Mouse (Mus musculus) embryonic facial prominence, embryonic 13.5 days (tissue): ENCODE measurements around the gene Dpysl4. TPM values are rescaled to one million over a fixed set of nuclear protein-coding genes. Genes with fewer than 3 reads are reported as not detected.
A peak's percentile ranks its signal among the peaks of the same experiment; 100 is the strongest.

ENCODE experiments used
- ATAC-seq: fragments of 200-750 bp; cut with Nextera tagmentation; 2 replicates; pipeline ENCODE4 v1.8.0; 2017; ENCODE audit warnings: low read depth; ENCODE audit not compliant: insufficient number of reproducible peaks, insufficient read depth, low FRiP score, low TSS enrichment
- H3K27ac ChIP-seq: fragments of 300-500 bp; sonication (generic); 2 replicates; pipeline ENCODE4 v1.5.1; 2015; ENCODE audit warnings: moderate library complexity, mild to moderate bottlenecking, inconsistent platforms
- H3K27me3 ChIP-seq: fragments of 300-500 bp; sonication (generic); 2 replicates; pipeline ENCODE4 v1.6.1; 2015; ENCODE audit warnings: mild to moderate bottlenecking, inconsistent platforms
- H3K36me3 ChIP-seq: fragments of 300-500 bp; sonication (generic); 2 replicates; pipeline ENCODE4 v1.6.1; 2015; ENCODE audit warnings: mild to moderate bottlenecking, inconsistent platforms
- H3K4me1 ChIP-seq: fragments of 300-500 bp; sonication (generic); 2 replicates; pipeline ENCODE4 v1.6.1; 2015; ENCODE audit warnings: inconsistent platforms
- H3K4me2 ChIP-seq: fragments of 300-500 bp; sonication (generic); 2 replicates; pipeline ENCODE4 v1.6.1; 2015; ENCODE audit warnings: moderate library complexity, mild to moderate bottlenecking, inconsistent platforms
- H3K4me3 ChIP-seq: fragments of 300-500 bp; sonication (generic); 2 replicates; pipeline ENCODE4 v1.5.1; 2015; ENCODE audit warnings: mild to moderate bottlenecking, inconsistent platforms
- H3K9ac ChIP-seq: fragments of 300-500 bp; sonication (generic); 2 replicates; pipeline ENCODE4 v1.6.1; 2015; ENCODE audit warnings: mild to moderate bottlenecking, inconsistent platforms
- H3K9me3 ChIP-seq: fragments of 300-500 bp; sonication (generic); 2 replicates; pipeline ENCODE4 v1.6.1; 2016; ENCODE audit warnings: inconsistent platforms
- WGBS: fragments of 180-500 bp; shearing (Covaris S2); methylation state at CpG from one replicate; pipeline ENCODE4 v1.1.7; 2015; ENCODE audit warnings: mixed read lengths; 5-methylcytosine and 5-hydroxymethylcytosine counted together
- polyA plus RNA-seq: library from polyadenylated mRNA; unstranded; fragments of >200 nt; fragmentation: Nextera tagmentation; extraction: Ambion mirVana; gene quantifications from 2 replicates; pipeline ENCODE4 v1.2.1, GENCODE M21; 2015

Gene Dpysl4
- polyA plus RNA-seq, 1 experiment from 2014 or later: 27.9 TPM

GRCm38 (mm10) chr7:139101286-139101804 lies 15.5 kb downstream of the Dpysl4 start:
- no peaks in the 10 kb centered on the region for H3K4me1 ChIP-seq
- H3K27me3 ChIP-seq: no peaks in the 10 kb centered on the region
- H3K9ac ChIP-seq: no peak overlapping the region
- no peak overlapping the region for H3K4me3 ChIP-seq
- WGBS: 71% methylated on average over 10 of the region's 10 CpGs
- H3K4me2 ChIP-seq: no peak overlapping the region
- H3K9me3 ChIP-seq: no peaks in the 10 kb centered on the region
- no peak overlapping the region for H3K27ac ChIP-seq
- H3K36me3 ChIP-seq: no peaks in the 10 kb centered on the region
- ATAC-seq: no peak

DNA sequence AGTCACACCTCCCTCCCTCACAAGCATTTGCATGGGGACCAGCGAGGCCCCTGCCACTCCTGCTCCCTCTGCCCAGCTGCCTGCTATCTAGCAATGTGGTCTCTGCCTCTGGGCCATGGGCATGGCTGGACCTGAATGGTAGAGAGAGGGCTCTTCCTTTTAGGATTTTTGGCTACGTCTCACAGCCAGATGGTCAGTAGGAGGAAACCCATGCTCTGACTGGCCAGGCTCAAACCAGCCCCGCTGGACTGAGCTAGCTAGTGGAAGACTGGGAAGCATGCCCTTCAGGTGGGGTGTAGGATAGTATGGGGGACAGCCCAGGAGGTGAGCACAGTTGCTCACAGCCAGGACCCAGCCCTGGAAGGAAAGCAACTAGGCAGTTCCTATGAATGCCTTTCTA lies 16.0 kb downstream of the Dpysl4 start:
- H3K9ac ChIP-seq: no peak overlapping the region
- H3K27ac ChIP-seq: no peak overlapping the region
- ATAC-seq: no peak
- H3K4me2 ChIP-seq: no peak overlapping the region
- no peak overlapping the region for H3K4me3 ChIP-seq
- 70% methylated on average over 3 of the region's 3 CpGs for WGBS
- H3K4me1 ChIP-seq: no peaks in the 10 kb centered on the region
- no peaks in the 10 kb centered on the region for H3K9me3 ChIP-seq
- H3K36me3 ChIP-seq: no peaks in the 10 kb centered on the region
- H3K27me3 ChIP-seq: no peaks in the 10 kb centered on the region

GRCm38 (mm10) chr7:139103960-139104381 lies 18.2 kb downstream of the Dpysl4 start:
- ATAC-seq: no peak
- WGBS: 68% methylated on average over 10 of the region's 10 CpGs
- no peak overlapping the region for H3K9ac ChIP-seq

GRCm38 (mm10) chr7:139105076-139105475 lies 19.3 kb downstream of the Dpysl4 start:
- Histone ChIP-seq H3K27me3 (no peaks in the 10 kb centered on the region), H3K9me3 (no peaks in the 10 kb centered on the region), H3K4me2 (no peak overlapping the region), H3K4me1 (peaks cover 5% of the 10 kb centered on the region; the same call in 1 of the 2 replicates), H3K27ac (no peak overlapping the region), H3K36me3 (no peaks in the 10 kb centered on the region), H3K4me3 (no peak overlapping the region), H3K9ac (no peak overlapping the region)
- WGBS: 85% methylated on average over 5 of the region's 5 CpGs
- no peak for ATAC-seq

More at GRCm38 (mm10) chr7:139103960-139104381, 18.2 kb downstream of the Dpysl4 start:
- Histone ChIP-seq H3K27ac (no peak overlapping the region), H3K4me2 (no peak overlapping the region), H3K4me3 (no peak overlapping the region), H3K4me1 (peaks cover 5% of the 10 kb centered on the region; the same call in 1 of the 2 replicates), H3K9me3 (no peaks in the 10 kb centered on the region), H3K36me3 (no peaks in the 10 kb centered on the region), H3K27me3 (no peaks in the 10 kb centered on the region)

DNA sequence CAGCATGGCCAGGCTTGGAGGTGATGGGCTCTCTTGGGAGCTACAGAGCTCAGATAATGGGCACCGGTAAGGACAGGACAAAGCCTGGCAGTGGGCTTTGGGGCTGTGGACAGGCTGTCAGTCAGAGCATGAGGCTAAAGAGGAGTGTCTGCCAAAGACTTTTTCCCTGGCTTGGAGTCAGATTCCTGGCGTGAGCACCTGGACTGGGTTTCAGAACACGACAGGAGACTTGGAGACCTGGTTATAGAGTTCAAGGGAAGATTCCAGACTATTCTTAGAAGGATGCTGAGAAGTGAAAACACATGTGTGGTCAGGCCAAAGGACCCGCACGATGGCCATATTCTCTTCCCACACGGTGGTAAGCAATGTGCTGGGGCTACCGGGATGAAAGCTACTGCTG lies 19.9 kb downstream of the Dpysl4 start:
- no peaks in the 10 kb centered on the region for H3K36me3 ChIP-seq
- WGBS: 84% methylated on average over 7 of the region's 7 CpGs
- no peaks in the 10 kb centered on the region for H3K9me3 ChIP-seq
- H3K27me3 ChIP-seq: no peaks in the 10 kb centered on the region
- H3K9ac ChIP-seq: no peak overlapping the region
- no peak overlapping the region for H3K4me3 ChIP-seq
- no peak overlapping the region for H3K4me2 ChIP-seq
- ATAC-seq: no peak
- H3K4me1 ChIP-seq: peaks cover 5% of the 10 kb centered on the region; the same call in 1 of the 2 replicates
- no peak overlapping the region for H3K27ac ChIP-seq

- H3K9ac ChIP-seq: no peak overlapping the region
- WGBS: 84% methylated on average over 9 of the region's 9 CpGs
- H3K27ac ChIP-seq: no peak overlapping the region
- no peak overlapping the region for H3K4me2 ChIP-seq
- no peaks in the 10 kb centered on the region for H3K27me3 ChIP-seq
- H3K4me1 ChIP-seq: peaks cover 5% of the 10 kb centered on the region; the same call in 1 of the 2 replicates
- no peaks in the 10 kb centered on the region for H3K36me3 ChIP-seq
- H3K4me3 ChIP-seq: no peak overlapping the region
- no peak for ATAC-seq
- no peaks in the 10 kb centered on the region for H3K9me3 ChIP-seq
These were observed 22.3 kb downstream of the Dpysl4 start for GRCm38 (mm10) chr7:139107908-139108650.

- 0 out of 2 replicates have a peak, but pooled peaks have one; percentile 20 for ATAC-seq
- no peak overlapping the region for H3K9ac ChIP-seq
- 44% methylated on average over 13 of the region's 13 CpGs for WGBS
These were observed 33.5 kb downstream of the Dpysl4 start for GRCm38 (mm10) chr7:139119152-139119774.

GRCm38 (mm10) chr7:139119775-139120153 lies 34.0 kb downstream of the Dpysl4 start:
- Histone ChIP-seq H3K36me3 (no peaks in the 10 kb centered on the region), H3K27ac (no peak overlapping the region), H3K9me3 (no peaks in the 10 kb centered on the region), H3K4me3 (no peak overlapping the region), H3K27me3 (no peaks in the 10 kb centered on the region), H3K4me1 (no peaks in the 10 kb centered on the region), H3K4me2 (no peak overlapping the region), H3K9ac (no peak overlapping the region)
- 46% methylated on average over 2 of the region's 2 CpGs for WGBS
- ATAC-seq: no peak

More at GRCm38 (mm10) chr7:139119152-139119774, 33.5 kb downstream of the Dpysl4 start:
- Histone ChIP-seq H3K27me3 (no peaks in the 10 kb centered on the region), H3K4me3 (no peak overlapping the region), H3K36me3 (no peaks in the 10 kb centered on the region), H3K27ac (no peak overlapping the region), H3K9me3 (no peaks in the 10 kb centered on the region), H3K4me1 (no peaks in the 10 kb centered on the region), H3K4me2 (no peak overlapping the region)

- Histone ChIP-seq H3K27ac (no peak overlapping the region), H3K27me3 (no peaks in the 10 kb centered on the region), H3K4me1 (peaks cover 13% of the 10 kb centered on the region), H3K36me3 (no peaks in the 10 kb centered on the region), H3K9me3 (no peaks in the 10 kb centered on the region), H3K4me2 (no peak overlapping the region), H3K9ac (no peak overlapping the region), H3K4me3 (no peak overlapping the region)
- 90% methylated on average over 4 of the region's 4 CpGs for WGBS
- no peak for ATAC-seq
These were observed 40.1 kb downstream of the Dpysl4 start for GRCm38 (mm10) chr7:139125881-139126280.

DNA sequence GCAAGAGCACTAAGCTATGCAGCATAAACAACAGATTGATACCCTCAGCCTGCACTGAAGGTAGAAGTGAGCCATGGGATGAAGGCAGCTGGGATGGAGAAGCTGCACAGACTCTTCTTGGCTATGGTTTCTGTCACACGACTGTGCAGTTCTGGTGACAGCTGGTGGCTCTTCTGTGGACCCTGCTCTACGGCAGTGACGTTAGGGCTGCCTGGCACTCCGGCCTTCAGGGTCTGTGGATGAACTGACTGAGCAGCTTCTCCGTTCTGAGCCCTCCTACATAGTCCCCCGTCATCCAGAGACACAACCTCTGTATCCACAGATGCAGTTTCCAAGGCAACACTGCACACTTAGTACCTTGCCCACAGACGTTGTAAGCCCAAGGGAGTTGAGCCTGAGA lies 40.7 kb downstream of the Dpysl4 start:
- Histone ChIP-seq H3K4me1 (peaks cover 20% of the 10 kb centered on the region), H3K9ac (no peak overlapping the region), H3K36me3 (no peaks in the 10 kb centered on the region), H3K4me2 (no peak overlapping the region), H3K27ac (no peak overlapping the region), H3K9me3 (no peaks in the 10 kb centered on the region), H3K27me3 (no peaks in the 10 kb centered on the region), H3K4me3 (no peak overlapping the region)
- WGBS: 77% methylated on average over 7 of the region's 7 CpGs
- no peak for ATAC-seq

- Histone ChIP-seq H3K9me3 (no peaks in the 10 kb centered on the region), H3K9ac (no peak overlapping the region)
- WGBS: 76% methylated on average over 4 of the region's 4 CpGs
These were observed 43.2 kb downstream of the Dpysl4 start for GRCm38 (mm10) chr7:139128994-139129393.

DNA sequence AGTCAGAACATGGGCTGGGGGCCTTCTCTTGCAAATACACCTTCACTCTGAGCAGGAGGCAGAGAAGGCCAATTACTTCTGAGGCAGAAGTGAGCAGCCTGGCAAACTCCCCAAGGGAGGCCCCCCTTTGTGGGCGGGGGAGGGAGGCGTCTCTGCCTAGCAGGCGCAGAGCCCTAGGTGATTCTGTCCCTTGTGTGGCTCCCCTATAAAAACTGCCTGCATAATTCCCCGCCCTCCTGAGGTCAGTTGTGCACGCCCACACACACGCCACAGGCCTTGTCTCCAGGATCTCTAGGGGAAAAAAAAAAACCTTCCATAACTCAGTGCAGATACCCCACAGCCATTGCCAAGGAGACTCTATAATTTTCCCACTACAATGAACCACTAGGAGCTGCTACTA lies 44.6 kb downstream of the Dpysl4 start:
- WGBS: 31% methylated on average over 6 of the region's 6 CpGs
- ATAC-seq: 0 out of 2 replicates have a peak, but pooled peaks have one; percentile 28

More at GRCm38 (mm10) chr7:139128994-139129393, 43.2 kb downstream of the Dpysl4 start:
- H3K27ac ChIP-seq: no peak overlapping the region
- no peak for ATAC-seq
- H3K36me3 ChIP-seq: no peaks in the 10 kb centered on the region
- no peaks in the 10 kb centered on the region for H3K27me3 ChIP-seq
- H3K4me3 ChIP-seq: no peak overlapping the region
- no peak overlapping the region for H3K4me2 ChIP-seq
- H3K4me1 ChIP-seq: peaks cover 29% of the 10 kb centered on the region

More for the DNA sequence above, 44.6 kb downstream of the Dpysl4 start:
- Histone ChIP-seq H3K4me3 (no peak overlapping the region), H3K27me3 (no peaks in the 10 kb centered on the region), H3K4me1 (peaks cover 29% of the 10 kb centered on the region), H3K9ac (no peak overlapping the region), H3K9me3 (no peaks in the 10 kb centered on the region), H3K36me3 (no peaks in the 10 kb centered on the region), H3K4me2 (peak overlapping the region; percentile 23; the same call in 1 of the 2 replicates), H3K27ac (peak overlapping the region; percentile 55)
